Comparison of ENCODE assay signal across 9 mouse cellular contexts in genomic region chr7:34571295-34571694, GRCm38 (mm10).
DNase-seq lines count a peak whose midpoint lies in the region; ATAC-seq lines count a peak whose summit lies in the region.
"Had no signal": no experiment of that assay in that cellular context is flagged by ENCODE, and none has a peak within 500 bp of the region (broad histone marks: within the 10 kb centered on the region; RNA-seq: fewer than 3 reads in every experiment).

No protein-coding gene starts in this region.

- intact Hi-C loops in heart, postnatal 36 days (cut with DNase I): no loop called here

- H3K27ac ChIP-seq in brown adipose tissue, adult 24 weeks (replicated peaks; ENCODE audit: low read depth, low read length): peak overlapping the region; percentile 65
- H3K27ac ChIP-seq in limb, embryonic 11.5 days (replicated peaks; ENCODE audit: low read depth, low read length): peak overlapping the region; percentile 81
- H3K27ac ChIP-seq in neural tube, embryonic 12.5 days: no peak overlapping the region

- no peaks in the 10 kb centered on the region for H3K27me3 ChIP-seq in limb, embryonic 11.5 days (ENCODE audit: control insufficient read depth, insufficient read depth, low read length)
- H3K27me3 ChIP-seq in neural tube, embryonic 12.5 days (replicated peaks): no peaks in the 10 kb centered on the region

- no peak for ATAC-seq in limb, embryonic 11.5 days (ENCODE audit: insufficient number of reproducible peaks, low FRiP score, low TSS enrichment, low read depth)
- no peak for ATAC-seq in neural tube, embryonic 12.5 days (ENCODE audit: low FRiP score, low read depth)

- H3K4me3 ChIP-seq in brown adipose tissue, adult 24 weeks (ENCODE audit: insufficient read depth, low read depth, low read length): no peak overlapping the region
- no peak overlapping the region for H3K4me3 ChIP-seq in limb, embryonic 11.5 days (ENCODE audit: low read depth, low read length)
- no peak overlapping the region for H3K4me3 ChIP-seq in neural tube, embryonic 12.5 days
- H3K4me3 ChIP-seq: megakaryocyte, embryonic 14.5 days had no signal

- 58% methylated on average over 10 of the region's 10 CpGs for WGBS in limb, embryonic 11.5 days
- WGBS in neural tube, embryonic 12.5 days: 63% methylated on average over 10 of the region's 10 CpGs

- no peaks in the 10 kb centered on the region for H3K36me3 ChIP-seq in limb, embryonic 11.5 days (ENCODE audit: control insufficient read depth, insufficient read depth, low read length)
- no peaks in the 10 kb centered on the region for H3K36me3 ChIP-seq in neural tube, embryonic 12.5 days

- peak; percentile 21 to 68 for DNase-seq in adrenal gland, adult (ENCODE audit: inconsistent age in 2 of 2, low spot score in 1 of 2)
- no peak for DNase-seq in adrenal gland, adult 8-10 months
- DNase-seq in heart, postnatal 36 days: peak; percentile 38 to 40
- DNase-seq in limb, embryonic 11.5 days (ENCODE audit: low spot score): no peak
- DNase-seq in spleen, postnatal 10 days (ENCODE audit: low spot score in 2 of 2): no peak
- no peak for DNase-seq in layer of hippocampus, adult 8-10 months (ENCODE audit: low spot score in 2 of 2)

- peaks cover 2% of the 10 kb centered on the region; the same call in 1 of the 2 replicates for H3K4me1 ChIP-seq in brown adipose tissue, adult 24 weeks (ENCODE audit: control insufficient read depth, insufficient read depth, insufficient read length, low read length)
- peaks cover 11% of the 10 kb centered on the region for H3K4me1 ChIP-seq in limb, embryonic 11.5 days (ENCODE audit: control insufficient read depth, insufficient read depth, low read length)
- peaks cover 16% of the 10 kb centered on the region for H3K4me1 ChIP-seq in neural tube, embryonic 12.5 days
- H3K4me1 ChIP-seq: megakaryocyte, embryonic 14.5 days had no signal

- H3K9me3 ChIP-seq in limb, embryonic 11.5 days (ENCODE audit: control insufficient read depth, low read length): no peaks in the 10 kb centered on the region
- no peaks in the 10 kb centered on the region for H3K9me3 ChIP-seq in neural tube, embryonic 12.5 days

- H3K9ac ChIP-seq in limb, embryonic 11.5 days (ENCODE audit: low read length): peak overlapping the region; percentile 41; the same call in 1 of the 2 replicates
- no peak overlapping the region for H3K9ac ChIP-seq in neural tube, embryonic 12.5 days

- no peak overlapping the region; the same call in 1 of the 2 replicates for H3K4me2 ChIP-seq in limb, embryonic 11.5 days (ENCODE audit: low read depth, severe bottlenecking)
- H3K4me2 ChIP-seq in neural tube, embryonic 12.5 days (replicated peaks): peak overlapping the region; percentile 68; the same call in 1 of the 2 replicates

Comparison
In these comparisons a context has a peak if more than half of its experiments do, and no peak if none do; other contexts are left out.
1. DNase-seq: peak in adrenal gland, adult (2 of 2) and heart, postnatal 36 days (2 of 2); none in adrenal gland, adult 8-10 months (single experiment), limb, embryonic 11.5 days (single experiment), spleen, postnatal 10 days (0 of 2) and layer of hippocampus, adult 8-10 months (0 of 2).